Mouse (Mus musculus) ovary, postnatal 14 days (tissue): ENCODE data around the gene Cpt1a.

Source experiments
- DNase-seq: peaks from one replicate; pipeline ENCODE4 v3.0.0; 2022; ENCODE audit warnings: low spot score

Cpt1a gene

DNA sequence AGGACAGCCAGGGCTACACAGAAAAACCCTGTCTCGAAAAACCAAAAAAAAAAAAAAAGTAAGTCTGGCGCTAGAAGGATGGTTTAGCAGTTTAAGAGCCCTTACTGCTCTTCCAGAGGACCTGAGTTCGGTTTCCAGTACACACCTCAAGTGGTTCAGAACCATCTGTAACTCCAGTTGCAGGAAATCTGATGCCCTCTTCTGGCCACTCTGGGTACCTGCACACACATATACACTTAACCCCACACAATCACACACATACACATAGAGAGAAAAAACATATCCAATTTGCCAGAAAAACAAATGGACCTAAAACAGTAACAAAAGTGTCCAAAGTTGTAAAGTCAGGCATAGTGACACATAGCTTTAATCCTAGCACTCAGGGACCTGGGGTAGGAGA, 43.0 kb downstream of the Cpt1a start:
- DNase-seq, result no peak

DNA sequence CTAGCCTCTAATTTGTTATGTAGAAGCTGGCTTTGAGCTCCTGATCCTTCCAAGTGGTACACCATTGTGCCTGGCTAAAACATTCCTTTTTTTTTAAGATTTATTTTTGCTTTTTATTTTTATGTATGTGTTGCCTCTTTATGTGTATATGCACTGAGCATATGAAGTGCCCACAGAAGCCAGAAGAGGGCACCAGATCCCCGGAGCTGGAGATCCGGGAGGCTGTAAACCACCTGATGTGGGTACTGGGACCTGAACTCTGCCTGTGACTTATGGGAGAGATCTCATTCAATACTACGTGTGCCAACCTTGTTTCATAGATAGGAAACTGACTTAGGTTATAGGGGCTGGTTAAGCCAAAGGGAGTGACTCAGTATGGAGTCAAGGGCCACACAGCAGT, 46.1 kb downstream of the Cpt1a start:
- no peak for DNase-seq

DNA sequence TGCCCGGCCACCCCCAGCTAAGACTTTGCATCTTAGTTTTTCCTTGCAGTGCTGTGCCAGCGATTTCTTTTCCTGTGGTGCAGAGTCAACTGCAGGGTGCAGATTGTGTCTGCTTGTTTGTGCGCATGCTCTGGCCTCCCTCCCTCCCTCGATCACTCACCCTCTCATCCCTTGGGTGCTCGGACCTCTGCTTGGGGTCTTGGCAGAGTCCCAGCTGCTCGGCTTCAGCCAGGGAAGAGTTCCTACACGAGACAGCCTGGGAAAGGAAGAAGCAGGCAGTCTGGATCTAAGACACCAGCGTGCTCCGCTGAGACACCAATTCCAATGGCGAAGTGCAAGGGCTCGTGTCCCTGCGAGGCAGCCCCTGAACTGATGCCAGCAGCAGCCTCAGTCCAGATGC, 51.2 kb downstream of the Cpt1a start:
- DNase-seq, result no peak

GRCm38 (mm10) chr19:3374028-3374427, 51.9 kb downstream of the Cpt1a start:
- DNase-seq, result no peak

DNA sequence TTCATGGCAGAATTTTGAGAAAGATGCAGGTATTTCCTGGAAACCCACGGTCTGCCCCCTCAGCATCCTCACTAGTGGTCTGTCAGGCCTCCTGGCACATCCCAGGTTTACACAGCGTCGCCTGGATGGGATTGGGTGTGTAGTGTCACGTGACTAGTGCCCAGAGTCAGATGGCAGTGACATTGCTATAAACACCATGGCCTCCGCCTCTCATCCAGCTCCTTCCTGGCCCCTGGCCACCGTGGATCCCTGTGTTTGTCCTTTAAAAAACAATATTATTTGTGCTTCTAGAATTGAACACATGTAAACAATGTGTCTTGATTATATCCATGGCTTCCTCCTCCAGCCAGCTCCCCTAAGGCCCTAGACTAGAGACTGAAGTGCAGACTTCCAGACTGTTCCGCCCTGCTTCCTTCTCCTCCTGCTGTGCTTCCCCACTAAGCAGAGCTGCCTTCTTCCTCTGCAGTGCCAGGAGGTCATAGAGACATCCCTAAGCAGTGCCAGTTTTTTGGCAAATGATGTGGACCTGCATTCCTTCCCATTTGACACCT, 53.9 kb downstream of the Cpt1a start:
- no peak for DNase-seq

DNA sequence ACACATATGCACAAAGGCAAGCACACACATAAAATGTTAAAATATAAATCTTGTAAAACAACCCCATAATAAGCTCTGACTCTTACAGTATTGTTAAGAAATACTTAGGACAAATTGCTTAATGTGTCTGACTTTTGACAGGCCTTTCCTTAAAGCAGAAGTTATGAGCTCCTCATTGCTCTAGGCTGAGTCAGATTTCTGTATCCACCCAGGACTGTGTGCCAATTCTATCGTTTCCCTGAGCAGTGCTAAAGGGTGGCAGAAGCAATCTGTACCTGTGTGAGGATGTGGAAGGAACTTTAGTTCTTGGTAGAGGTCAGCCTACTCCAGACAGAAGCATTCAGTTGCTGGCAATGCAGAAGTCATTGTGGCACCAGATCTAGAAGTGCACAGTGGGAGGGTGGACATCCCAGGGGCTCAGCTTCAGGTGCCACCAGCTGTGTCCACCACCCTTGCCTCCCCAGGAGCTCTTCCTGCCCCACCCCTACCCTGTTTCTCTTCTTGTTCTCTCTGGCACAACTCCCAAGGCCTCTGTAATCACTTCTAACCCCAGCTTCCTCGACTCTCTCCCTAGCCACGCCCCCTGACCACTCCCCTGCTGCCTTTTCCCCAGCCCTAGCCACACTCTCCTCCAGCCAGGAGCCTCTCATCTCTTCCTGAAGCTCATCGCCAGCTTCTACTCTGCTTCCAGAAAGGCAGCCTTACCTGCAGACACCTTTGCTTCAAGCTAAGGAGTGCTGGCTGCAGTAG, 55.0 kb downstream of the Cpt1a start:
- peak; percentile 17 for DNase-seq

DNA sequence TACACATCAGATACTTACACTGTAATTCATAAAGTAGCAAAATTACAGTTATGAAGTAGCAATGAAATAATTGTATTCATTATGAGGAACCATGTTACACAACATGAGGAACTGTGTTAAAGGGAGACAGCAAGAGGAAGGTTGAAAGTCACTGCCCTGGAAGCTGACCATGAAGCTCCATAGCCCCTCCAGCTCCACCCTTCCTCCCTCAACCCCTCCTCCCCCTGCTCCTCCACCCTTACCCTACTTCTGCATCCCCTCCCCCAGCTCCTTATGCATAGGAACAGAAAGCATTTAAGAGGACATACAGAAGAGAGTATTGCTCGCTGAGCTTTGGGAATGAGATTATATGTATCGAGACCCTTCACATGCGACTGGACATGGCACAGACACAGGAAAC, 56.5 kb downstream of the Cpt1a start:
- DNase-seq, result no peak

GRCm38 (mm10) chr19:3388061-3388460, 65.9 kb downstream of the Cpt1a start:
- no peak for DNase-seq

DNA sequence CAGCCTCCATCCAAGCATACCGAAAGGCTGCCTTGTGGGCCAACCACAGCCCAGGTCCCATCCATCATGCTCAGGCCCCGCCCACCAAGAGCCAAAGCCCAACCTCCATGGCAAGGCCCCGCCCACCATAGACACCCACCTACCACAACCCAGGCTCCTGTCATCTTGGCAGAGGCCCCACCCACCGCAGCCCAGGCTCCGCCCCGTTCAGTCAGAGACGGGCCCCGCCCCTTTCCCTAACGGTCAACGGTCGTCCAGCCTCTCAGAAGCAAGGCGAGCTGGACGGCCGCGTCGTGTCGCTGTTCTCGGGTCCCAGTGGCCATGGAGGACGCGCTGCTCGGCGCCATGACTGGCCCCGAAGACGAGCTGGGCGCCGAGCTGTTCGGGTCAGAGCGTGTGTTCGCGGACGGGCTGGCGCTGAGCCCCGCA, 66.5 kb downstream of the Cpt1a start, which contains the start of gene Tesmin:
TSS of gene Tesmin (plus strand) at position 229 of the 429 bp plus-strand sequence.
- DNase-seq, result peak; percentile 90

DNA sequence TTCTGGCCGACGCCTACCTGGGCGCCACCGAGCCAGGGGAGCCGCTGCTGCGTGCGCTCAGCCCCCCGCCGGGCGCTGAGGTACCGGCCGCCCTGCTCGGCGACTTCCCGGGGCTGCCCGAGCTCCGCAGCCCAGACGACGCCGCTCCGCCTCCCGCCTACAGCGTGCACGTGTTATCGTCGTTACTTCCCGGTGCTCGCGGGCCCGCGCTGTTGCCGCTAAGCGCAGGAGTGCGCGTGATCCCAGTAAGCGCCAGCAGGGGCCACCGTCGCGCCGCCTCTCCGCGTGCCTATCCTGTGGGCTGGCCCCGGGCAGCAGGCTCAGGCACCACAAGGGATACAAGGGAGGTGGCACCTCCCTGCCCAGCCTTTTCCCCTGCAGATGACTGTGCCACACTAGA, 67.0 kb downstream of the Cpt1a start:
- DNase-seq, result peak; percentile 88

DNA sequence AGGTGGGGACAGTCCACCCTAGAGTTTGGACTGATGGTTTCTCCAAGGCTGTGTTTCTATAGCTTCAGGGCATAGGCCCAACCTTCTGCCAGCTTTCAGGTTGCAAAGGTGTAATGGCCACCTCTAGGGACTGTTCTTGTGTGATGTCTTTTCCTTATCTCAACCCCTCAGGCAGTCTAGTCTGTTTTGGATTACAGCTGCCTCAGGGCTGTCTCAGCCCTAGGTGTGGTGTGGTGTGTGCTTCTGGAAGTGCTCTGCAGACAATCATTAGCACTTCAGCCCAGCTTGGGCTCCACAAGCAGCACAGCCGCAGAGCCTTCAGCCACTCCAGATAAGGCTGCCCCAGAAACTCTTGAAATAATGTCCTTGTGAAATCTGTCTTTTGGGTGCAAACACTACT, 70.2 kb downstream of the Cpt1a start:
- DNase-seq, result no peak

GRCm38 (mm10) chr19:3394216-3394615, 72.1 kb downstream of the Cpt1a start:
- no peak for DNase-seq

- no peak for DNase-seq
These were observed 77.9 kb downstream of the Cpt1a start for GRCm38 (mm10) chr19:3400057-3400456.

DNA sequence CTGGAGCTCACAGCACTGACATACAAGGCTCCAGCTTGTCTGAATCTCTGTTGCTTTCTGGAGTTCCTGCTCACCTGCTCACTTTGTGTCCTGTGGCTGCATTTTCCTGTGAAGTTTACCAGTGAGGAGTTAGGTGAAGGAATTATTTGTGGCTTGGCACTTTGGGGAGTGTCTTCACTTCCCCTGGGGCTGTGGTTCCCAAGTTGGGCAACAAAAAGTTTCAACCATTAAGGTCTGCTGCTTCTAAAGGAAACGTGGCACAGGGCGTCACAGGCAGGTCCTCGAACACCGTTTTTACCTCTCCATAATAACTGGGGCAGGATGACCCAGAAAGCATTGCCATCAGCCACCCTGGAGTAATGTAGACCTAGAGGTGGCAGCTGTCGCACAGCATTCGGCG, 79.4 kb downstream of the Cpt1a start:
- no peak for DNase-seq

DNA sequence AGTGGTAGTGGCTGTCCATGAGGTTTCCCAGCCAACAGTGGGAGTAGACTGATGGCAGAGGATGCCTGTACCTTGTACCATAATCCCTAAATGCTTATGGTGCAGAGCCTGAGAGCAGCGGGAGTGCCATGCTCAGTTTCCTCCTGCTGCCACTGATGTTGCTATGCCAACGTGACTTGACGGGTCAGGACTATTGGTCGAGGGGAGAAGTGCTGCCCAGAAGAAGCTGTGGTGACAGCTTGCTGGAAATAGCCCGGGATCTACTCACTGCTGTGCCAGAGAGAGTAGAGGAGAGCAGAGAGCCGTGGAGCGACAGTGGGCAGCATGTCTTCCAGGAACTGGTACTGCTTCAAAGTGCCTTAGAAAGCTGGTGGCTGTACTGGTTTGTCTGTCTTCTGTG, 79.8 kb downstream of the Cpt1a start:
- DNase-seq, result no peak

DNA sequence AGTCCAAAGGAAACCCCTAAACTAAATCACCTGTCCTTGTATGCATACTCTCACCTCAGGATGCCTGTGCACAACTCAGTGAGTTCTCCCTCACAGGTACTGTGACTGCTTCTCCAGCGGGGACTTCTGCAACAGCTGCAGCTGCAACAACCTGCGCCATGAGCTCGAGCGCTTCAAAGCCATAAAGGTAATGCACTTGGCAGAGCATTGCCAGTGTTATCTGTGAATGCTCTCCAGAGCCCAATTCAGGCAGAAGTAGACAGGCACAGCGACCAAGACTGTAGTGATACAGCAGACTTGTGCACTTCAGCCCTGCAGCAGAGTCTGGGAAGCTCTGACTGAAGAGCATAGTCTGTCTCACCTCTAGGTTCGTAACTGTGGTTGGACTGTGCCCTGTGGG, 80.3 kb downstream of the Cpt1a start:
- DNase-seq, result no peak

DNA sequence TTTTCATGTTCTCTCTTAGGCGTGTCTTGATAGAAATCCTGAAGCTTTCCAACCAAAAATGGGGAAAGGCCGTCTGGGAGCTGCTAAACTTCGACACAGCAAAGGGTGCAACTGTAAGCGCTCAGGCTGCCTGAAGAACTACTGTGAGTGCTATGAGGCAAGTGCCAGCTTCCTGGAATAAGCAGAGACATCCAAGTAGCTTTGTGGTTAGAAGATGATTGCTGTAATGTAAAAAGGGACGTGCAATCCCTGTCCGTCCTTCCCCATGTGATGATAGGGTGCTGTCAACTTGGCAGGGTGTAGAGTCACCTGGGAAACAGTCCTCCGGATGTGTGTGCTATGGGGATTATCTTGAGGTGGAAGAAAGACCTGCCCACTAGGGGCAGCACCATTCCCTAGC, 81.9 kb downstream of the Cpt1a start:
- DNase-seq, result no peak

DNA sequence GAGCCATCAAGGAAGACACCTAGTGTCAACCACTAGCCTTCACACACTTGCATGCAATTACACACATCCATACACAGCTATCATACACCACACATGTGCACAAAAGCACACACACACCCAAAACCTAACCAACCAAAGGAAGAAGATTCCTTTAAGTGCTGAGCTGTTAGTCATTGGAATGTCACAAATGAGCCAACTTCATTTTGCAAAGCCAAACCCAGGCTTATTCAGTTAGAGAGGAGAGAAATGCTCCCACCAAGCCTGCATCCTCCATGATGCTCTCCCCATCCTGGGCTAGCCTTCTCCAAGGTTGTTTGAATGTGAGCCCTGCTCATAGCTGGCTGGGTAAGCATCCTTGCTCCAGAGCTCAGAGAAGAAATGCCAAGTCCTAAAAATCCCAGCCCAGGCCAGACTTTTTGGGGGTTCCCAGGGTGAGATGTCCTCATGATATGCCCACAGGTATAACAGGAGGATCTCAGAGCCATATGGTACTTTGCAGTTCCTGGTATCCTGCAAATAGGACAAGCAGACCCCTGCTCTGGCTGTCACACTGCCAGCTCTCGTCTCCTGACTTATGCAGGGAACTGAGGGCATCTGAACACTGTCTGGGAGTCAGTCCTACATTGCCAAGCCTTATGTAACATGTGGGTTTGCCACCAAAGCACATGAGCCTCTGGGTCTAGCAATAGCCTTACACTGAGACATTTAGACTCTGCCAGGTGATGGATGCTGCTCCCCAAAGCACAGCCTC, 83.6 kb downstream of the Cpt1a start:
- no peak for DNase-seq

DNA sequence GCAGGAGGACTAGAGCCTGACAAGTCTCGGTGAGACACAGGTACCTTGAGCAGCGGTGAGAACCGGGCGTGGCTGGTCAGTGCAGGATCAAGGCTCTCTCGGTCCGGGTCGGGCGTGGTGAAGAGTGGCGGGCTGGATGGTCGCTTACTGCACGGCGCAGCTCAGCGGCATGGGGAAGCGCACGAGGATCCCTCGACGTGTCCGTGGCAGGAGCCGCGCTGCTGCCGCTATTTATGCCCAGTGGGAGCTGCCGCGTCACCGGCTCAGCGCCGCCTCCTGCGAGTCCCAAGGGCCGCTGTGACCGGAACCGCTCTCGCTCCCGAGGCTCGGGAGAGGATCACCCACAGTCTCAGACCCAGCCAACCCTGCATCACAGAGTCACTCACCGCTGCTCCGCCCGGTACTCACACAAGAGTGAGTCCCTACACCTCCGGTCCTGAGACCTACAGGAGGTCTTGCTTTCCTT, 92.2 kb downstream of the Cpt1a start, which contains the start of gene Gal:
TSS of gene Gal (minus strand) at position 277 of the 466 bp plus-strand sequence.
- DNase-seq, result peak; percentile 12

DNA sequence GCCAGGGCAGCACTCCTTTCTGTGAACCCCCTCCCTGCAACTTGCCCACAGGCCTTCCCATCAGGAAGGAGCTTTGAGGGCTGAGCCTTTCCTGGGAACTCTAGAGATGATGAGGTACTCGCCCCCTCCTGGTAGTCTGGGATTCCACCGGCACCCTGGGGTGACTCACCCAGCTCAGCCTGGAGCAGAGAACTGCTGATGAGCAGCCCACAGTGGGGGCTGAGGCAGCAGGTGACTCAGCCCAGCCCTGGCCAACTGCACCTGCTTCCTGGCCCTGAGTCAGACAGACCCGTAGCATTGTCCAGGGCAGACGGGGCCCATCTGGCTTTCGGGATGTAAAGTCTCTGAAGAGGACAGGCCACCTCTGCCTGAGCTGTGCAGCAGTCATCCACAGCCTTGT, 97.1 kb downstream of the Cpt1a start:
- no peak for DNase-seq

DNA sequence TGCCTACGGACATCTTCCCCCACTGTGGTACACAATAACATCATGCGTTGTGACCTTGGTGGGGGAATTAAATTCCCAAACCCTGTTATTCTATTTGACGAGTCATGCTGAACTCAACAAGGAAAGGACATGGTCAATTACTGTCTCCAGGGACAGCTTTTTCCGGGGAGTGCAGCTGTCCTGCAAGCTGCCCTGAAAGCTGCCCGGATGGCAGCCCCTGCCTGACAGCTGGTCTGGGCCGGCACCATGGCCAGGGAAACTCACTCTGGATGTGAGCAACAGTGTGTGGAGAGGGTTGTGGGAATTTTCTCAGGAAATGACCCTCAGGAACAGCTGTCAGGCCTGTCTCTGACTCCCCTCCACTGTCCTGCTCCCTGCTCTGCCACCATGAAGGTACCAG, 100.4 kb downstream of the Cpt1a start:
- DNase-seq, result no peak

GRCm38 (mm10) chr19:3422981-3423380, 100.8 kb downstream of the Cpt1a start:
- no peak for DNase-seq

GRCm38 (mm10) chr19:3424214-3424613, 102.1 kb downstream of the Cpt1a start:
- no peak for DNase-seq
